In genomic region chr19:46037925-46038850, GRCm38 (mm10) we compare ENCODE assay signal across 8 mouse cellular contexts. TPM values are rescaled to one million over a fixed set of nuclear protein-coding genes. Genes with fewer than 3 reads are reported as not detected.
DNase-seq lines count a peak whose midpoint lies in the region; ATAC-seq and TF ChIP-seq lines count a peak whose summit lies in the region.

No protein-coding gene starts in this region.

- no peaks in the 10 kb centered on the region for H3K9me3 ChIP-seq in heart, embryonic 15.5 days (replicated peaks)
- H3K9me3 ChIP-seq in ES-E14 (ENCODE audit: control insufficient read depth, insufficient read depth, low read depth, low read length), result no peaks in the 10 kb centered on the region
- no peaks in the 10 kb centered on the region for H3K9me3 ChIP-seq in limb, embryonic 14.5 days (ENCODE audit: control insufficient read depth, low read length)
- no peaks in the 10 kb centered on the region for H3K9me3 ChIP-seq in stomach, embryonic 14.5 days (ENCODE audit: control insufficient read depth, low read depth, low read length)

- DNase-seq in heart, adult 18-20 months, result no peak
- no peak for DNase-seq in ES-E14 (ENCODE audit: low read depth, low spot score)
- no peak for DNase-seq in limb, embryonic 14.5 days (ENCODE audit: low spot score)
- no peak for DNase-seq in embryo, embryonic 10.5 days (ENCODE audit: low spot score)
- DNase-seq in gastrocnemius, postnatal 25 days, result no peak

- peaks cover 33% of the 10 kb centered on the region for H3K36me3 ChIP-seq in heart, embryonic 15.5 days
- peaks cover 37% of the 10 kb centered on the region for H3K36me3 ChIP-seq in ES-E14 (ENCODE audit: control insufficient read depth, insufficient read depth, low read length, poor library complexity, severe bottlenecking)
- H3K36me3 ChIP-seq in limb, embryonic 14.5 days (ENCODE audit: control insufficient read depth, insufficient read depth, low read length), result peaks cover 42% of the 10 kb centered on the region
- H3K36me3 ChIP-seq in stomach, embryonic 14.5 days (ENCODE audit: control insufficient read depth, insufficient read depth, low read length), result peaks cover 35% of the 10 kb centered on the region

- in situ Hi-C loops in ES-E14 (cut with MboI; ENCODE audit: low sequenced_read_pairs in 2 of 2, unreplicated experiment in 2 of 2), result no loop called here

- ATAC-seq in heart, embryonic 15.5 days (replicated peaks; ENCODE audit: insufficient number of reproducible peaks, insufficient read depth, low FRiP score, low read depth), result no peak
- 0 out of 2 replicates have a peak, but pooled peaks have one; percentile 37 for ATAC-seq in erythroblast, adult 5-6 weeks (replicated peaks; ENCODE audit: low FRiP score, poor library complexity, severe bottlenecking)
- no peak for ATAC-seq in limb, embryonic 14.5 days (ENCODE audit: low FRiP score, low read depth)
- ATAC-seq in stomach, embryonic 14.5 days (ENCODE audit: insufficient number of reproducible peaks, insufficient read depth, low FRiP score, low read depth), result no peak

- H3K27me3 ChIP-seq in heart, embryonic 15.5 days, result no peaks in the 10 kb centered on the region
- H3K27me3 ChIP-seq in limb, embryonic 14.5 days (ENCODE audit: control insufficient read depth, insufficient read depth, low read length), result no peaks in the 10 kb centered on the region
- no peaks in the 10 kb centered on the region for H3K27me3 ChIP-seq in stomach, embryonic 14.5 days (ENCODE audit: control insufficient read depth, insufficient read depth, low read length)

- peaks cover 63% of the 10 kb centered on the region for H3K4me1 ChIP-seq in heart, embryonic 15.5 days (replicated peaks)
- peaks cover 3 to 15% of the 10 kb centered on the region in 2 experiments; a peak in 3 of 4 replicates for H3K4me1 ChIP-seq in ES-E14 (ENCODE audit: control insufficient read depth in 2 of 2, insufficient read depth in 2 of 2, low read length in 2 of 2, poor library complexity in 1 of 2)
- peaks cover 52% of the 10 kb centered on the region for H3K4me1 ChIP-seq in limb, embryonic 14.5 days (ENCODE audit: control insufficient read depth, insufficient read depth, low read length)
- H3K4me1 ChIP-seq in stomach, embryonic 14.5 days (ENCODE audit: control insufficient read depth, insufficient read depth, low read length), result peaks cover 52% of the 10 kb centered on the region

- H3K27ac ChIP-seq in heart, embryonic 15.5 days, result peak overlapping the region; percentile 98
- H3K27ac ChIP-seq in ES-E14 (ENCODE audit: insufficient read depth, low read depth, low read length, poor library complexity, severe bottlenecking), result peak overlapping the region; percentile 81
- H3K27ac ChIP-seq in limb, embryonic 14.5 days (replicated peaks; ENCODE audit: low read depth, low read length), result peak overlapping the region; percentile 88
- peak overlapping the region; percentile 95 for H3K27ac ChIP-seq in stomach, embryonic 14.5 days (ENCODE audit: low read length)

- peak overlapping the region; percentile 82 for H3K9ac ChIP-seq in heart, embryonic 15.5 days
- H3K9ac ChIP-seq in ES-E14 (ENCODE audit: insufficient read depth, low read depth, low read length, poor library complexity, severe bottlenecking), result peak overlapping the region; percentile 81
- peak overlapping the region; percentile 92 for H3K9ac ChIP-seq in limb, embryonic 14.5 days (ENCODE audit: low read depth, low read length, severe bottlenecking)
- H3K9ac ChIP-seq in stomach, embryonic 14.5 days (replicated peaks; ENCODE audit: low read depth, low read length), result peak overlapping the region; percentile 94

- peak overlapping the region; percentile 85 for H3K4me2 ChIP-seq in heart, embryonic 15.5 days
- peak overlapping the region; percentile 99 for H3K4me2 ChIP-seq in limb, embryonic 14.5 days (replicated peaks; ENCODE audit: low read depth, low read length, severe bottlenecking)
- H3K4me2 ChIP-seq in stomach, embryonic 14.5 days (replicated peaks; ENCODE audit: low read depth, low read length), result peak overlapping the region; percentile 98

- H3K4me3 ChIP-seq in heart, embryonic 15.5 days, result peak overlapping the region; percentile 74
- H3K4me3 ChIP-seq in ES-E14 (ENCODE audit: insufficient read depth in 1 of 2, low read depth in 1 of 2, low read length in 2 of 2, poor library complexity in 1 of 2, severe bottlenecking in 1 of 2), result peak overlapping the region; percentile 75 to 84
- H3K4me3 ChIP-seq in limb, embryonic 14.5 days (replicated peaks; ENCODE audit: low read length), result peak overlapping the region; percentile 84
- peak overlapping the region; percentile 90 for H3K4me3 ChIP-seq in stomach, embryonic 14.5 days (ENCODE audit: low read depth, low read length)

- TF ChIP-seq POLR2A in limb, embryonic 14.5 days (IDR thresholded peaks at IDR 0.05; ENCODE audit: borderline replicate concordance, extremely low read depth, insufficient read depth, insufficient read length), result no peak

- WGBS in heart, embryonic 15.5 days, result 9% methylated on average over 13 of the region's 13 CpGs
- WGBS in limb, embryonic 14.5 days, result 11% methylated on average over 13 of the region's 13 CpGs
- WGBS in stomach, embryonic 14.5 days, result 5% methylated on average over 13 of the region's 13 CpGs

TF ChIP-seq in ES-E14, 5 proteins besides CTCF, POLR2A, EP300 and RAD21:
- TF ChIP-seq ZC3H11A (IDR thresholded peaks at IDR 0.05; ENCODE audit: borderline replicate concordance, low read depth, low read length) (no peak), CHD2 (IDR thresholded peaks at IDR 0.05; ENCODE audit: low read depth, low read length) (no peak), HCFC1 (IDR thresholded peaks at IDR 0.05; ENCODE audit: borderline replicate concordance, insufficient read depth, low read length) (no peak), MAFK (IDR thresholded peaks at IDR 0.05; ENCODE audit: insufficient read depth, low read depth, low read length) (no peak), ZNF384 (IDR thresholded peaks at IDR 0.05; ENCODE audit: low read depth, low read length) (no peak)

RNA-seq across cellular contexts. Expression of gene Pprc1, which starts 6.5 kb away (rescaled TPM):
- 17.7 and 25.8 TPM in 2 replicates for polyA plus RNA-seq in heart, embryonic 15.5 days (2015; fragmentation: Nextera tagmentation; extraction: Ambion mirVana)
- 10 to 100 TPM; 14.2 to 14.9 TPM for total RNA-seq in heart, adult 18-20 months (2021)
- total RNA-seq in ES-E14 (2012; rRNA removed), result 68.4 and 75.1 TPM in 2 replicates
- total RNA-seq in erythroblast, adult 5-6 weeks (2015; ENCODE audit: low replicate concordance), result 19.6 and 30.7 TPM in 2 replicates
- total RNA-seq in erythroblast, adult 5-6 weeks (2017; ENCODE audit: low replicate concordance), result 11.7 and 20.1 TPM in 2 replicates
- polyA plus RNA-seq in limb, embryonic 14.5 days (2012; rRNA removed), result 61.5 and 76.4 TPM in 2 replicates
- 40.5 and 50.5 TPM in 2 replicates for polyA plus RNA-seq in limb, embryonic 14.5 days (2014; fragmentation: Nextera tagmentation; extraction: Ambion mirVana)
- polyA plus RNA-seq in stomach, embryonic 14.5 days (2014; fragmentation: Nextera tagmentation; extraction: Ambion mirVana), result 45.9 and 49.4 TPM in 2 replicates
- total RNA-seq in gastrocnemius, postnatal 25 days (2021), result 10 to 100 TPM; 12.5 to 13.7 TPM

RNA-seq across cellular contexts. Expression of gene Ldb1, which starts 6.8 kb away (rescaled TPM):
- polyA plus RNA-seq in heart, embryonic 15.5 days (2015; fragmentation: Nextera tagmentation; extraction: Ambion mirVana), result 64.5 and 78.7 TPM in 2 replicates
- 10 to 100 TPM; 35.2 to 37.3 TPM for total RNA-seq in heart, adult 18-20 months (2021)
- 123 and 207 TPM in 2 replicates for total RNA-seq in ES-E14 (2012; rRNA removed)
- 13.2 and 16.3 TPM in 2 replicates for total RNA-seq in erythroblast, adult 5-6 weeks (2015; ENCODE audit: low replicate concordance)
- 21.6 and 37.9 TPM in 2 replicates for total RNA-seq in erythroblast, adult 5-6 weeks (2017; ENCODE audit: low replicate concordance)
- 412 and 480 TPM in 2 replicates for polyA plus RNA-seq in limb, embryonic 14.5 days (2012; rRNA removed)
- 93.8 and 108 TPM in 2 replicates for polyA plus RNA-seq in limb, embryonic 14.5 days (2014; fragmentation: Nextera tagmentation; extraction: Ambion mirVana)
- polyA plus RNA-seq in stomach, embryonic 14.5 days (2014; fragmentation: Nextera tagmentation; extraction: Ambion mirVana), result 75.9 and 78.9 TPM in 2 replicates
- 10 to 100 TPM; 15.5 to 16.5 TPM for total RNA-seq in gastrocnemius, postnatal 25 days (2021)

RNA-seq across cellular contexts. Expression of gene Hps6, which starts 34.9 kb away (rescaled TPM):
- polyA plus RNA-seq in heart, embryonic 15.5 days (2015; fragmentation: Nextera tagmentation; extraction: Ambion mirVana), result 6.5 and 7.5 TPM in 2 replicates
- total RNA-seq in heart, adult 18-20 months (2021), result 1 to 10 TPM; 5.0 to 5.1 TPM
- total RNA-seq in ES-E14 (2012; rRNA removed), result 4.9 and 6.9 TPM in 2 replicates
- not detected in 2 replicates for total RNA-seq in erythroblast, adult 5-6 weeks (2015; ENCODE audit: low replicate concordance)
- total RNA-seq in erythroblast, adult 5-6 weeks (2017; ENCODE audit: low replicate concordance), result 0.28 and 0.77 TPM in 2 replicates
- 4.2 and 5.1 TPM in 2 replicates for polyA plus RNA-seq in limb, embryonic 14.5 days (2012; rRNA removed)
- polyA plus RNA-seq in limb, embryonic 14.5 days (2014; fragmentation: Nextera tagmentation; extraction: Ambion mirVana), result 5.6 and 6.0 TPM in 2 replicates
- polyA plus RNA-seq in stomach, embryonic 14.5 days (2014; fragmentation: Nextera tagmentation; extraction: Ambion mirVana), result 4.1 and 4.2 TPM in 2 replicates
- 1 to 10 TPM; 2.7 to 3.9 TPM for total RNA-seq in gastrocnemius, postnatal 25 days (2021)

RNA-seq across cellular contexts. Expression of gene Nolc1, which starts 37.5 kb away (rescaled TPM):
- polyA plus RNA-seq in heart, embryonic 15.5 days (2015; fragmentation: Nextera tagmentation; extraction: Ambion mirVana), result 37.0 and 46.9 TPM in 2 replicates
- 10 to 100 TPM; 17.9 to 19.1 TPM for total RNA-seq in heart, adult 18-20 months (2021)
- 134 and 140 TPM in 2 replicates for total RNA-seq in ES-E14 (2012; rRNA removed)
- total RNA-seq in erythroblast, adult 5-6 weeks (2015; ENCODE audit: low replicate concordance), result 12.7 and 16.9 TPM in 2 replicates
- total RNA-seq in erythroblast, adult 5-6 weeks (2017; ENCODE audit: low replicate concordance), result 25.9 and 31.9 TPM in 2 replicates
- polyA plus RNA-seq in limb, embryonic 14.5 days (2012; rRNA removed), result 40.5 and 64.1 TPM in 2 replicates
- polyA plus RNA-seq in limb, embryonic 14.5 days (2014; fragmentation: Nextera tagmentation; extraction: Ambion mirVana), result 73.5 and 74.7 TPM in 2 replicates
- polyA plus RNA-seq in stomach, embryonic 14.5 days (2014; fragmentation: Nextera tagmentation; extraction: Ambion mirVana), result 79.7 and 92.8 TPM in 2 replicates
- total RNA-seq in gastrocnemius, postnatal 25 days (2021), result 10 to 100 TPM; 15.0 to 19.7 TPM

RNA-seq across cellular contexts. Expression of gene Armh3, which starts 39.9 kb away (rescaled TPM):
- 12.2 and 15.3 TPM in 2 replicates for polyA plus RNA-seq in heart, embryonic 15.5 days (2015; fragmentation: Nextera tagmentation; extraction: Ambion mirVana)
- total RNA-seq in heart, adult 18-20 months (2021), result 10 to 100 TPM; 16.2 to 17.2 TPM
- 8.0 and 10.1 TPM in 2 replicates for total RNA-seq in ES-E14 (2012; rRNA removed)
- total RNA-seq in erythroblast, adult 5-6 weeks (2015; ENCODE audit: low replicate concordance), result 0.42 and 1.3 TPM in 2 replicates
- 0.60 and 1.4 TPM in 2 replicates for total RNA-seq in erythroblast, adult 5-6 weeks (2017; ENCODE audit: low replicate concordance)
- polyA plus RNA-seq in limb, embryonic 14.5 days (2012; rRNA removed), result 13.7 and 15.6 TPM in 2 replicates
- 13.6 and 15.7 TPM in 2 replicates for polyA plus RNA-seq in limb, embryonic 14.5 days (2014; fragmentation: Nextera tagmentation; extraction: Ambion mirVana)
- polyA plus RNA-seq in stomach, embryonic 14.5 days (2014; fragmentation: Nextera tagmentation; extraction: Ambion mirVana), result 18.5 and 21.0 TPM in 2 replicates
- total RNA-seq in gastrocnemius, postnatal 25 days (2021), result 10 to 100 TPM; 10.2 TPM
